ENCODE assay signal across 8 mouse cellular contexts in genomic region chr5:75157038-75157437, GRCm38 (mm10). TPM values are rescaled to one million over a fixed set of nuclear protein-coding genes. Genes with fewer than 3 reads are reported as not detected.
A peak's percentile ranks its signal among the peaks of the same experiment; 100 is the strongest.
DNase-seq lines count a peak whose midpoint lies in the region; ATAC-seq and TF ChIP-seq lines count a peak whose summit lies in the region.

No protein-coding gene starts in this region.

- H3K9me3 ChIP-seq in CH12.LX (replicated peaks; ENCODE audit: low read length), result peaks cover 11% of the 10 kb centered on the region
- H3K9me3 ChIP-seq in forebrain, embryonic 16.5 days (ENCODE audit: control insufficient read depth, low read length), result no peaks in the 10 kb centered on the region
- H3K9me3 ChIP-seq in intestine, embryonic 14.5 days (ENCODE audit: control insufficient read depth, low read length), result no peaks in the 10 kb centered on the region
- H3K9me3 ChIP-seq in midbrain, postnatal 0 days (ENCODE audit: low read length), result no peaks in the 10 kb centered on the region

- H3K4me1 ChIP-seq in CH12.LX (ENCODE audit: control insufficient read depth in 1 of 2, insufficient read depth in 2 of 2), result peaks cover 0 to 20% of the 10 kb centered on the region in 2 experiments; a peak in 2 of 4 replicates
- peaks cover 8% of the 10 kb centered on the region for H3K4me1 ChIP-seq in cerebellum, adult 2 months (ENCODE audit: control insufficient read depth, insufficient read depth, low read length)
- peaks cover 39% of the 10 kb centered on the region for H3K4me1 ChIP-seq in forebrain, embryonic 16.5 days (replicated peaks; ENCODE audit: control insufficient read depth, insufficient read depth, low read length)
- 0 out of 2 replicates have a peak, but pooled peaks cover 9% of the 10 kb centered on the region for H3K4me1 ChIP-seq in intestine, embryonic 14.5 days (replicated peaks; ENCODE audit: control insufficient read depth, insufficient read depth, low read length)
- peaks cover 3% of the 10 kb centered on the region; the same call in 1 of the 2 replicates for H3K4me1 ChIP-seq in midbrain, postnatal 0 days (ENCODE audit: insufficient read depth, low read length)

- DNase-seq in 3134 (ENCODE audit: extremely low read depth, insufficient read length, low spot score) (peak; percentile 35), CH12.LX (ENCODE audit: extremely low read depth) (peak; percentile 77), liver (peak; percentile 32)
- DNase-seq in cerebellum, adult 2 months, result peak; percentile 59 to 64
- no peak for DNase-seq in intestine, embryonic 14.5 days (ENCODE audit: low spot score)
- DNase-seq in midbrain, postnatal 0 days (ENCODE audit: low spot score), result peak; percentile 89
- DNase-seq in ovary, postnatal 10 days (ENCODE audit: low spot score), result no peak

- in situ Hi-C loops in CH12.LX (cut with MboI; ENCODE audit: low pct_ligation_motif_present, low pct_unique_long_range_greater_than_20kb, low sequenced_read_pairs), result loop anchor here (10.0 to 25.0 kb wide), 5 partner anchors 362 to 1302 kb away; no protein-coding TSS in a partner anchor

- peak overlapping the region in 1 of 3 experiments; percentile 43 for H3K4me3 ChIP-seq in CH12.LX (replicated peaks in 1 of 3; ENCODE audit: low read depth in 2 of 3, low read length in 2 of 3, poor library complexity in 1 of 3)
- peak overlapping the region; percentile 37 for H3K4me3 ChIP-seq in cerebellum, adult 2 months (replicated peaks; ENCODE audit: insufficient read depth, low read depth, low read length)
- H3K4me3 ChIP-seq in forebrain, embryonic 16.5 days (replicated peaks; ENCODE audit: low read length), result peak overlapping the region; percentile 49
- peak overlapping the region; percentile 63 for H3K4me3 ChIP-seq in intestine, embryonic 14.5 days (ENCODE audit: low read depth, low read length)
- peak overlapping the region; percentile 28 for H3K4me3 ChIP-seq in midbrain, postnatal 0 days (ENCODE audit: low read depth, low read length)

- WGBS in cerebellum, adult 2 months, result 0% methylated on average over 3 of the region's 3 CpGs
- 0% methylated on average over 3 of the region's 3 CpGs for WGBS in forebrain, embryonic 16.5 days
- WGBS in intestine, embryonic 14.5 days, result 1% methylated on average over 3 of the region's 3 CpGs
- 1% methylated on average over 3 of the region's 3 CpGs for WGBS in midbrain, postnatal 0 days

- H3K4me2 ChIP-seq in CH12.LX (ENCODE audit: insufficient read depth, low read depth, poor library complexity, severe bottlenecking), result peak overlapping the region; percentile 82
- H3K4me2 ChIP-seq in forebrain, embryonic 16.5 days (ENCODE audit: low read length), result peak overlapping the region; percentile 91
- H3K4me2 ChIP-seq in intestine, embryonic 14.5 days (ENCODE audit: low read length), result peak overlapping the region; percentile 89
- peak overlapping the region; percentile 52 for H3K4me2 ChIP-seq in midbrain, postnatal 0 days (ENCODE audit: low read depth, low read length, poor library complexity, severe bottlenecking)

- TF ChIP-seq POLR2A in CH12.LX (IDR thresholded peaks at IDR 0.05; ENCODE audit: low read depth, low read length), result no peak
- no peak for TF ChIP-seq POLR2A in cerebellum, adult 2 months (IDR thresholded peaks at IDR 0.05; ENCODE audit: borderline replicate concordance, insufficient read depth, low read length)

- TF ChIP-seq RAD21 in CH12.LX (IDR thresholded peaks at IDR 0.05; ENCODE audit: low read depth, low read length), result peak; percentile 90

- H3K27me3 ChIP-seq in CH12.LX (replicated peaks), result peaks cover 15% of the 10 kb centered on the region
- peaks cover 16% of the 10 kb centered on the region; the same call in 1 of the 2 replicates for H3K27me3 ChIP-seq in cerebellum, adult 2 months (ENCODE audit: control insufficient read depth, insufficient read depth, low read length)
- peaks cover 35% of the 10 kb centered on the region for H3K27me3 ChIP-seq in forebrain, embryonic 16.5 days (replicated peaks; ENCODE audit: control insufficient read depth, insufficient read depth, low read length)
- peaks cover 14% of the 10 kb centered on the region; the same call in 1 of the 2 replicates for H3K27me3 ChIP-seq in intestine, embryonic 14.5 days (replicated peaks; ENCODE audit: control insufficient read depth, insufficient read depth, low read length)
- peaks cover 26% of the 10 kb centered on the region for H3K27me3 ChIP-seq in midbrain, postnatal 0 days (ENCODE audit: insufficient read depth, low read length)

- peak; percentile 88 for TF ChIP-seq CTCF in CH12.LX (conservative IDR thresholded peaks at IDR 0.05 in 1 of 2, IDR thresholded peaks at IDR 0.05 in 1 of 2; ENCODE audit: low read depth in 2 of 2, low read length in 2 of 2)
- peak; percentile 85 for TF ChIP-seq CTCF in cerebellum, adult 2 months (IDR thresholded peaks at IDR 0.05; ENCODE audit: borderline replicate concordance, insufficient read depth, low read depth, low read length)
- peak; percentile 90 for TF ChIP-seq CTCF in midbrain, postnatal 0 days (IDR thresholded peaks at IDR 0.05)

- no peak for TF ChIP-seq EP300 in CH12.LX (IDR thresholded peaks at IDR 0.05; ENCODE audit: low read length)

- H3K9ac ChIP-seq in CH12.LX (ENCODE audit: insufficient read depth, low read depth), result no peak overlapping the region
- H3K9ac ChIP-seq in forebrain, embryonic 16.5 days (replicated peaks; ENCODE audit: low read depth, low read length), result no peak overlapping the region; the same call in 1 of the 2 replicates
- H3K9ac ChIP-seq in intestine, embryonic 14.5 days (ENCODE audit: low read length), result peak overlapping the region; percentile 67
- no peak overlapping the region for H3K9ac ChIP-seq in midbrain, postnatal 0 days (replicated peaks; ENCODE audit: low read length, poor library complexity, severe bottlenecking)

- no peaks in the 10 kb centered on the region for H3K79me2 ChIP-seq in CH12.LX (replicated peaks; ENCODE audit: control insufficient read depth, extremely low read depth, insufficient read depth, poor library complexity, severe bottlenecking)

- no peak for ATAC-seq in forebrain, embryonic 16.5 days
- no peak for ATAC-seq in intestine, embryonic 14.5 days (replicated peaks; ENCODE audit: low FRiP score, low TSS enrichment, low read depth)
- no peak for ATAC-seq in midbrain, postnatal 0 days (ENCODE audit: low FRiP score)

- no peak overlapping the region for H3K27ac ChIP-seq in CH12.LX (ENCODE audit: insufficient read depth, low read depth)
- H3K27ac ChIP-seq in cerebellum, adult 2 months (ENCODE audit: insufficient read depth, low read length), result no peak overlapping the region
- H3K27ac ChIP-seq in forebrain, embryonic 16.5 days (ENCODE audit: low read length), result no peak overlapping the region
- peak overlapping the region; percentile 80; the same call in 1 of the 2 replicates for H3K27ac ChIP-seq in intestine, embryonic 14.5 days (ENCODE audit: low read depth)
- no peak overlapping the region for H3K27ac ChIP-seq in midbrain, postnatal 0 days (ENCODE audit: low read depth, low read length)

- H3K36me3 ChIP-seq in CH12.LX (replicated peaks in 1 of 2; ENCODE audit: control insufficient read depth in 1 of 2, insufficient read depth in 1 of 2, low read length in 1 of 2), result no peaks in the 10 kb centered on the region
- H3K36me3 ChIP-seq in forebrain, embryonic 16.5 days (ENCODE audit: control insufficient read depth, insufficient read depth), result no peaks in the 10 kb centered on the region
- peaks cover 8% of the 10 kb centered on the region for H3K36me3 ChIP-seq in intestine, embryonic 14.5 days (ENCODE audit: control insufficient read depth, insufficient read depth, low read length)
- H3K36me3 ChIP-seq in midbrain, postnatal 0 days (ENCODE audit: insufficient read depth, low read length), result no peaks in the 10 kb centered on the region

- dilution Hi-C loops in CH12.LX (cut with MboI; ENCODE audit: extremely low pct_ligation_motif_present, extremely low pct_unique_long_range_greater_than_20kb, low sequenced_read_pairs), result no loop called here

TF ChIP-seq in CH12.LX, 34 proteins besides CTCF, POLR2A, EP300 and RAD21:
- TF ChIP-seq IRF4 (IDR thresholded peaks at IDR 0.05; ENCODE audit: low read depth, low read length), result peak; percentile 18; the same call in 1 of the 2 replicates
- peak; percentile 44; the same call in 1 of the 2 replicates for TF ChIP-seq ZC3H11A (IDR thresholded peaks at IDR 0.05; ENCODE audit: low read depth, low read length)
- TF ChIP-seq TCF12 (IDR thresholded peaks at IDR 0.05; ENCODE audit: low read depth, low read length), result no peak
- peak; percentile 49 for TF ChIP-seq ZNF384 (IDR thresholded peaks at IDR 0.05; ENCODE audit: low read depth, low read length)
- peak; percentile 77 for TF ChIP-seq SMC3 (IDR thresholded peaks at IDR 0.05; ENCODE audit: low read depth, low read length)

RNA-seq across cellular contexts. Expression of gene Pdgfra, which starts 4.9 kb away (rescaled TPM):
- total RNA-seq in CH12.LX (2012; rRNA removed) (0.04 and 0.25 TPM in 2 replicates), CH12.LX (2014; rRNA removed) (0.13 TPM in 1 of 2 replicates, not detected in the other)
- polyA plus RNA-seq in CH12.LX (2012; ENCODE audit: insufficient read length, low read depth), result 0.10 and 0.13 TPM in 2 replicates
- polyA plus RNA-seq in cerebellum, adult 2 months (2012; rRNA removed), result 8.6 and 9.0 TPM in 2 replicates
- 11.3 and 12.1 TPM in 2 replicates for polyA plus RNA-seq in forebrain, embryonic 16.5 days (2015; fragmentation: Nextera tagmentation; extraction: Ambion mirVana)
- polyA plus RNA-seq in intestine, embryonic 14.5 days (2014; fragmentation: Nextera tagmentation; extraction: Ambion mirVana), result 50.9 and 62.3 TPM in 2 replicates
- 52.4 and 58.8 TPM in 2 replicates for total RNA-seq in midbrain, postnatal 0 days (2014; rRNA removed)
- polyA plus RNA-seq in midbrain, postnatal 0 days (2015; fragmentation: Nextera tagmentation; extraction: Ambion mirVana), result 16.7 and 20.3 TPM in 2 replicates

Comparison
In these comparisons a context has a peak if more than half of its experiments do, and no peak if none do; other contexts are left out.
1. DNase-seq: peak in 3134 (single experiment), CH12.LX (single experiment), cerebellum, adult 2 months (2 of 2), liver (single experiment) and midbrain, postnatal 0 days (single experiment); none in intestine, embryonic 14.5 days (single experiment) and ovary, postnatal 10 days (single experiment).
2. Peak in every context shown above with its lines, with median percentiles within 50 percentile points of each other: H3K4me2 ChIP-seq and CTCF ChIP-seq.